Mouse (Mus musculus) heart, postnatal 36 days (tissue): ENCODE data around the gene Tent4b. TPM values are rescaled to one million over a fixed set of nuclear protein-coding genes. Genes with fewer than 3 reads are reported as not detected.

Experiments
- DNase-seq, 2 experiments: peaks; one replicate each; pipeline ENCODE4 v3.0.0; 2021 to 2022
- intact Hi-C: fragments of 180-260 bp; cut with DNase I; formaldehyde crosslinking; loops from one replicate; pipeline ENCODE4 v1.15.1; 2025
- total RNA-seq, 2 experiments: library from RNA; stranded (reverse); gene quantifications; 2 replicates each; pipeline ENCODE4 v1.2.3; 2021

Gene Tent4b
- total RNA-seq, 2 experiments from 2014 or later, result 15.7 to 20.6 TPM

DNA sequence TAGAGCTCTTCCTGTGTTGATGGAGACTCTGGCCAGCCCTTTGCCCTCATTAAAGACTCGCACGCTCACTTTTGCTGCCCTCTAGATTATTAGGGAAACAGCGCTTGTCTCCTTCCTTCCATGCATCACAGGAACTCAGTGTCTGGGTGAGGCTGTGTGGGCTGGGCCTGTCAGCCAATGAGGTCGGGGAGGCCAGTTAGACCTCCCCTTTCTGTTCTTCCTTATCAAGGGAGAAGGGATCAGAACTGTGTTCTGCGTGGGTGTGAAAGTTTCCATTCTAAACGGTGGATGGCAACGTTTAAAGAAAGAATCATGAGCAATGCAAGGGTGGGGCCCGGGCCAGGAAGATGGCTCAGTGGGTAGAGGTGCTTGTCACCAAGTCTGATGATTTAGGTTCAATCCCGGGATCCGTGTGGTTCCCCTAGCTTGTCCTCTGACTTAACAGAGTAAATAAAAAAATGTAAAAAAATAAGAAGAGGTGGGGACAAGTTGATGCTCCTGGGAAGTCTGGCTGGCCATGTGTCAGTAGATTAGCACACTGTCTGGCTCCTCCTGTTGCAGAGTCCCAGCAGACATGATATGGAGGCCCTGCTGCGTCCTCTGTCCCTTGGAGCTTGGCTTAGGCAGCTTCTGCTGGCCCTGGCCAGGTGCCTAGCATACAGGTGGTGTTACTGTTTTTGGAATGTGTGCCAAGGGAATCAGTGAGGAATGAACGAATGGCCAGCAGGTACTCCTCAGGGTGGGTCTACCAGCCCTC, 99.1 kb downstream of the Tent4b start:
- peak in 1 of 2 experiments; percentile 49 for DNase-seq
- intact Hi-C loops, result no loop called here

GRCm38 (mm10) chr8:88298733-88299103, 99.7 kb downstream of the Tent4b start:
- DNase-seq, result no peak
- intact Hi-C loops, result no loop called here

DNA sequence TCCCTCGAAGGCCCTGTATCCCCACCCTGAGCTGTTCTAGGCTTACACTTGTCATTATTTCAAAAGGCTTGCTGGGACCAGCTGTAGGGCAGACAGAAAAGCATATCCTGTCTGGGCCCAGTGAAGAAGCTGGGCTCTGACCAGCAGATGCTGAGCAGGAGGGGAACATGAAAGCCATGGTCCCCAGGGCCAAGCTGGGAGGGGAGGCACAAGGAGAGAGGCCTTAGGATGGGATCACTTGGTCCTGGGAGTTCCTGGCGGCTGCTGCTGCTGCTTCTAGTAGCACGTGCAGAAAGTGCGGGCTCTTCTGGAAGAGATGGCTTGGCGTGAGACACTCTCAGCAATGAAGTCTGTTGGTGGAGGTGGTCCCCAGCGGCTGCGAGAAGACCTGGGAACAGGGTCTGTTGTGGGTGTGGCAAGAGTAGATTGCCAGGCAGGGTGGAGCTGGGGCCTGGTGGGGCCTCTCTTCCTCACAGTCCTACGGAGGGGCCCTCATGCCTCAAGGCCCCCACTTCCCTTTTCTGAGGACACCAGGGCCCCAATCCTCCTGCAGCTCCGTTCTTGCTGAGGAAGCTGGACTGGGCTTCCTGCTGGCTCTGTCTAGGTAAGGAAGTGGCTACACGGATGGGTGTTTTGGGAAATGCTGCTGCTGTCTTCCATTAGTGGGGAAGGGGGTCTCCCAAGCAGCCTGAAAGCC, 101.0 kb downstream of the Tent4b start:
- DNase-seq, result peak in 1 of 2 experiments; percentile 39
- intact Hi-C loops, result no loop called here

DNA sequence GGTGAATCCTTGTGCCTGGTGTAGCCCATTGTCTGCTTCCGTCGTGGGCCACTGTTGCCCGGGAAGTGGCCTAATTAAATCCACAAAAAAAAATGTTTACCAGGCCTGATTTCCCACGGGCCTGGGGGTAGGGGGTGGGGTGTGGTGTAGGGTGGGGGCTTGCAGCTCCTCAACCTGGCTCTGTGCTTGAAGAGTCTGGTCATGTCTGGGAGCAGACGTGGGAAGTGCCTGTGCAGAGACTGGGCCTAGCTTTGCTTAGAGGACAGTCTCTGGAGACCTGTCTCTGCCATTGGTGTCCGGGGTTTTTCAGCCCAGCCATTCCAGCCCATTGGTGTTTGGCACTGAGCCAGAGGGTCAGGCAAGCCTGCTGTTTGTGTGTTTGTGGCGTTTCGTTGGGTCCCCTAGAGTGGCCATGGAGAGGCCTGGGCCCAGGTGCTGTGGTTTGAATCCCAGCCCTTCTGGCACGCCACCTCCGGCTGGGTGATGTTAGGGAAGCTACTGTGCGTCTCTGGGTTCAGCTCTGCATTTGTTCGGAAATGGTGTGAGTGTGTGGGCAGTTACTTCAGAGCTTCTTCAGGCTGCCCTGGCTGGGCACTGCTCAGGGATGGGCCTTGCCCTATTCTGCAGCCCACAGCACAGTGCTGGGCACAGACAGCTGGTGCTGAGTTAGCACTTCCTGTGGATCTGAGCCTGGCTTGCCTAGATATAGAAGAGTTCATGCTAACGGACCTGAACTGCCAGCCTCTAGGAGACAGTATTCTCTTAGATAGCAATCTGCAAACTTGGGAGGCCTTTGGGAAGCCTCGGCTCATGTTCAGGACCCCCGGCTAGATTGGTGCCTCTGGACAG, 102.8 kb downstream of the Tent4b start:
- intact Hi-C loops, result no loop called here
- peak in 1 of 2 experiments; percentile 39 for DNase-seq

DNA sequence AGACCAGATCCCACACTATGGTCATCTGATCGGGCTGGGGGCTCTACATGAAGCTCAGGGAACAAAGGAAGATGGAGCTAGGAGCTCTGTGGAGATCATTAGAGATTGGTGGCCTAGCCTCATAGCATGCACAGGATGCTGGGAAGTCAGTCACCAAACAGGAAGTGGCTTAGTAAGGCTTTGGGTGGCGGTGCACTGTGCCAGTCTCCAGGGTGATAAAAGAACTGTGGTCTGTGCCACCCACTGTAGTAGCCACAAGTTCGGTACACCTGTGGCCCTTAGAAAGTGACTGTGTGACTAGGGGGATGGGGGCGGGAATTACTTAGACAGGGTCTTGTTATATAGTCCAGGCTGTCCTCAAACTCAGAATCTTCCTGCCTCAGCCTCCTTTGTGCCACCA, 106.8 kb downstream of the Tent4b start:
- intact Hi-C loops, result no loop called here

GRCm38 (mm10) chr8:88306511-88306910, 107.5 kb downstream of the Tent4b start:
- DNase-seq, result peak in 1 of 2 experiments; percentile 37
- intact Hi-C loops, result no loop called here

More for the DNA sequence above, 106.8 kb downstream of the Tent4b start:
- no peak for DNase-seq

DNA sequence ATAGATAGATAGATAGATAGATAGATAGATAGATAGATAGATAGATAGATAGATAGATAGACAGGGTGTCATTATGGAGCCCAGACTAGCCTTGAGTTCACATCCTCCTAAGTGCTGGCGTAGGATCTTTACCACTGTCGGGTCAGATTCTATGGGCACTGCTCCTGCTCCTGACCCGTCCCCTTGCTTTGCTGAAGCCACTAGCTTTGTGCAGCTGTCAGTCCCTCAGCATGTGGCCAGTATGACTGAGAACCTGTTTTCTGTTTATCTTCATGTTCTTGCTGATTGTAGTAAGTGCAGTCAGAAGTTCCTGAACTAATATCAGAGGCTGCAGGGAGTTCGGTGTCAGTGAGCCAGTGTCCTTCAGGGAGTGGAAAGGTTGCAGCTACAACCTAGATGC, 108.7 kb downstream of the Tent4b start:
- intact Hi-C loops, result loop anchor here (2.0 kb wide), 1 partner anchor 35 kb away; the partner anchor contains the start of gene Adcy7
- DNase-seq, result no peak

Other genes starting within 250 kb of the Tent4b start
- 1 to 10 TPM; 3.8 to 5.1 TPM for gene Zfp423, start 239.6 kb upstream of the Tent4b start, total RNA-seq
- 10 to 100 TPM; 33.5 to 33.7 TPM for gene Cnep1r1, start 80.4 kb upstream of the Tent4b start, total RNA-seq
- gene Heatr3, start 61.4 kb upstream of the Tent4b start, total RNA-seq, result 10 to 100 TPM; 19.6 to 23.7 TPM
- 1 to 10 TPM; 5.0 to 7.4 TPM for gene Adcy7, start 73.2 kb downstream of the Tent4b start, total RNA-seq
- gene Brd7, start 163.0 kb downstream of the Tent4b start, total RNA-seq, result 10 to 100 TPM; 70.9 to 83.8 TPM